Mouse (Mus musculus) urinary bladder, postnatal 25 days (tissue): ENCODE data around the gene Sae1.
"Not testable (repeated sequence)": the region's sequence is repeated elsewhere in the genome, so short reads cannot be mapped to it uniquely, and the experiment has no call there.

ENCODE experiments used
- DNase-seq: peaks from one replicate; pipeline ENCODE4 v3.0.0; 2022; ENCODE audit warnings: low spot score

Sae1 gene

GRCm38 (mm10) chr7:16402968-16403948, 15.7 kb upstream of the Sae1 start:
- DNase-seq: no peak

- no peak for DNase-seq
Observed at GRCm38 (mm10) chr7:16402449-16402848, 14.8 kb upstream of the Sae1 start.

GRCm38 (mm10) chr7:16401991-16402431, 14.4 kb upstream of the Sae1 start:
- peak; percentile 45 for DNase-seq

GRCm38 (mm10) chr7:16400689-16401611, 13.3 kb upstream of the Sae1 start, which contains the start of gene Zc3h4:
TSS of gene Zc3h4 (plus strand) at chr7:16400910.
- DNase-seq: peak; percentile 87

- DNase-seq: peak; percentile 97
Observed at GRCm38 (mm10) chr7:16399820-16400688, 12.4 kb upstream of the Sae1 start.

- DNase-seq: peak; percentile 81
Observed at GRCm38 (mm10) chr7:16399098-16399819, 11.7 kb upstream of the Sae1 start.

GRCm38 (mm10) chr7:16398387-16399050, 10.9 kb upstream of the Sae1 start:
- DNase-seq: no peak

GRCm38 (mm10) chr7:16397465-16397864, 9.9 kb upstream of the Sae1 start:
- no peak for DNase-seq

- DNase-seq: no peak
Observed at GRCm38 (mm10) chr7:16395944-16396343, 8.3 kb upstream of the Sae1 start.

GRCm38 (mm10) chr7:16392923-16393322, 5.3 kb upstream of the Sae1 start:
- DNase-seq: no peak

GRCm38 (mm10) chr7:16389942-16390341, 2.3 kb upstream of the Sae1 start:
- not testable (repeated sequence) for DNase-seq

- no peak for DNase-seq
Observed at GRCm38 (mm10) chr7:16376505-16376904, 11.1 kb downstream of the Sae1 start.

GRCm38 (mm10) chr7:16374989-16375388, 12.6 kb downstream of the Sae1 start:
- no peak for DNase-seq

GRCm38 (mm10) chr7:16373719-16374118, 13.9 kb downstream of the Sae1 start:
- no peak for DNase-seq

GRCm38 (mm10) chr7:16370596-16370995, 17.0 kb downstream of the Sae1 start:
- DNase-seq: no peak

- no peak for DNase-seq
Observed at GRCm38 (mm10) chr7:16368835-16369234, 18.8 kb downstream of the Sae1 start.

- no peak for DNase-seq
Observed at GRCm38 (mm10) chr7:16366669-16367068, 20.9 kb downstream of the Sae1 start.

- DNase-seq: no peak
Observed at GRCm38 (mm10) chr7:16366133-16366646, 21.4 kb downstream of the Sae1 start.

GRCm38 (mm10) chr7:16364901-16365500, 22.6 kb downstream of the Sae1 start:
- no peak for DNase-seq
